Mouse (Mus musculus): ENCODE data around the gene Cenpb.

- no peak for TF ChIP-seq NANOG (IDR thresholded peaks at IDR 0.05; ENCODE audit: borderline replicate concordance, low read length)
- TF ChIP-seq CTCF (conservative IDR thresholded peaks at IDR 0.05; ENCODE audit: low read length), result no peak
Measured at GRCm38 (mm10) chr2:131134826-131135400, 45.0 kb downstream of the Cenpb start.

All from E14TG2a.4 (cell line).